Mouse (Mus musculus) naive thymus-derived CD4-positive, alpha-beta T cell, adult 2 months (primary cell): ENCODE results near the gene Cfd.

Experiments used
- DNase-seq: peaks from one replicate; pipeline ENCODE4 v3.0.0-alpha.2; 2011; ENCODE audit warnings: low read depth

The Cfd gene

DNA sequence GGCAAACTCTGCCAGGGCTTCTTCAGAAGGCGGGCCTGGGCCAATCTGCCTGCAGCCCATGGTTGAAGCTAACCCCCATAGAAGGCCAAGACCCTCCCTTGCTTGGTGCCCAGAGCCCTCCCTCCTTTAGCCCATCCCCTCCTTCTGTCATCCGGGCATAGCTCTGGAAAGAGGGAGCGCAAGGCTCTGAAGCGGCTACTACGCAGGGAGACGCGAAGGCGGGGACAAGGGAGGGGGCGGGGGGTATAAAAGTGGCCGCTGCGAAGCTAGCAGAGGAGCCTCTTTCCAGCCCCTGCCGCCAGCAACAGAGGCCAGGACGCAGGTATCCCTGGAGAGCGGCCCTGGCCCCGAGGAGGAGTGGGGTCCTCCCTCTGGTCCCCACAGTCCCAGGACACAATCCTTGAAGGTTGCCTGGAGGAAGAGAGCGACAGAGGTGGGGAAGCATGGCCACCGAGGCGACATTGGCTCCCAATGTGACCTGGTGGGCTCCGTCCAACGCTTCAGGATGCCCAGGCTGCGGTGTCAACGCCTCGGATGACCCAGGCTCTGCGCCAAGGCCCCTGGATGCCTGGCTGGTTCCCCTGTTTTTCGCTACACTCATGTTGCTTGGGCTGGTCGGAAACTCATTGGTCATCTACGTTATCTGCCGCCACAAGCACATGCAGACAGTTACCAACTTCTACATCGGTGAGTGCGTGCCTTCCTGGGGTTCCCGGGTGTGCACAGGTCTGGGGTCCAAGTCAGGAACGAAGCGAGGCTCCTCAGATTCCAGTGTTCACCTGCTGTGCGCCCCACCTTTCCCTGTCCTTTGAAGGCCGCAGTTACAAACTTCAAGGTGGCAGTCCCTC is 27.8 kb downstream of the Cfd start:
- DNase-seq, result no peak

GRCm38 (mm10) chr10:79919251-79919849 is 28.7 kb downstream of the Cfd start:
- peak; percentile 44 for DNase-seq

DNA sequence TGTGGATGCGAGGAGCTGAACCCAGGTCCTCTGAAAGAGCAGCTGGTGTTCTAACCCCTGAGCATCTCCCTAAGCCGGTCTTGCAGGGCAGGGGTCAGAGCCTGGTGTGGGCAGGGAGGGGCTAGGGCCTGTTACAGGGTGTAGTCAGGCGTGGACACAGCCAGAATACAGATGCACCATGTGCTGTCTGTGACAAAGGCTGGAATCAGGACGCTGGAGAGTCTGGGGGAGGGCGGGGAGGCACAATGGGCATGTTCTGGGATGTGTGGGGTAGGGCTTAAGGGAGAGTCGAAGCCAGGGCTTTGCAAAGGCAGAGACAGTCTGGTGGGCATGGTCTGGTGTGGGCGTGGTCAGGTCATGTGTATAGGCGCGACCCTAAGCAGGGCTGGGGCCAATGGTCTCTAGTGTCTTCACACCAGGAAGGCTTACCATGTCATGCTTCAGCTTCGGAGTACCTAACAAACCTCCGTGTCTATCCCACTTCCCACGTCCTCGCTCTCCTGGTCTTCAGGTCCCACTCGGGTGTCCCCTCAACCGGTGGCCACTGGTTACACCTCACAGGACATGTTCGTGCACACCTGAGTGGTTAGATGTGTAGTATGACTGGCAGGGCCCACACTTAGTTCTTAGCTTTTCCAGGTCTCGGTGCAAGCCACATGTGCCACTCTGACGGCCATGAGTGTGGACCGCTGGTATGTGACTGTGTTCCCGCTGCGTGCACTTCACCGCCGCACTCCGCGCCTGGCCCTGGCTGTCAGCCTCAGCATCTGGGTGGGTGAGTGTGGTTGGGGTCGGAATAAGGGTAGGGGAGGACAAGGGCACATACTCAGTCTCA is 29.6 kb downstream of the Cfd start:
- DNase-seq, result no peak

- peak; percentile 40 for DNase-seq
Observed at GRCm38 (mm10) chr10:79920958-79921535, 30.4 kb downstream of the Cfd start, which contains the start of gene R3hdm4. Gene R3hdm4, minus strand, starts transcription at chr10:79921208.

- no peak for DNase-seq
Observed at GRCm38 (mm10) chr10:79921572-79921971, 30.9 kb downstream of the Cfd start.

DNA sequence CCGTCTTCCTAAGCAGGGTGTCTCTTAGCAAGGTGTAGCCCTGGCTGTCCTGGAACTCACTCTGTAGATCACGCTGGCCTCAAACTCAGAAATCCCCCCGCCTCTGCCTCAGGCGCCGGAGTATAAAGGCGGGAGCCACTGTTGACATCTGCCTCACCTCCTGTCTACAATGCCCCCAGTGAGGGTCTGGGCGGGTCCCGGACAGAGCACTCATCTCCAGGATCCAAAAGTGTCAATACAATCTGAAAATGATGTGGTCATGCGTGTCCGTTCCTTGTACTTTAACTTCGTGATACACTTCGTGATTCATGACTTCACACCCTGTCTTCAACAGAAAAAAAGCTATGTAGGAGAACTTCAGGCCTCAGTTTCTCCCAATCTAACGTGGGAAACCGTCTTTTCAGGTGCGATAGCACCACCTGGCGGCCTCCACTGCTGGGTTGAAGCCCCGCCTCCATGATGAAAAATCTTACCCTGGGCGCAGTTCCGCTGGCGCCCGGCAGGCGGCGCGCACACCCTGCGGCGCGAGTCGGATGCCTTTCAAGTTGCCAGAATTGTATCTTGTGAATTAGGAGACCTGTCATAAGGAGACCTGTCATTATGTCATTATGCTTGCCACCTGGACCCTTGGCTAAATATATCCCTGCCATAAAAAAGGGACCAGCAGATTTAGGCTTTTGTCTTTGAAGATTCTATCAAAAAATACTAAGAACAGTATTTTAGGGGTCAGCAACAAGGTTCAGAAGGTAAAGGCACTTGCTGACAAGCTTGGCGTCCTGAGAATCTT is 34.5 kb downstream of the Cfd start:
- DNase-seq, result peak; percentile 97

DNA sequence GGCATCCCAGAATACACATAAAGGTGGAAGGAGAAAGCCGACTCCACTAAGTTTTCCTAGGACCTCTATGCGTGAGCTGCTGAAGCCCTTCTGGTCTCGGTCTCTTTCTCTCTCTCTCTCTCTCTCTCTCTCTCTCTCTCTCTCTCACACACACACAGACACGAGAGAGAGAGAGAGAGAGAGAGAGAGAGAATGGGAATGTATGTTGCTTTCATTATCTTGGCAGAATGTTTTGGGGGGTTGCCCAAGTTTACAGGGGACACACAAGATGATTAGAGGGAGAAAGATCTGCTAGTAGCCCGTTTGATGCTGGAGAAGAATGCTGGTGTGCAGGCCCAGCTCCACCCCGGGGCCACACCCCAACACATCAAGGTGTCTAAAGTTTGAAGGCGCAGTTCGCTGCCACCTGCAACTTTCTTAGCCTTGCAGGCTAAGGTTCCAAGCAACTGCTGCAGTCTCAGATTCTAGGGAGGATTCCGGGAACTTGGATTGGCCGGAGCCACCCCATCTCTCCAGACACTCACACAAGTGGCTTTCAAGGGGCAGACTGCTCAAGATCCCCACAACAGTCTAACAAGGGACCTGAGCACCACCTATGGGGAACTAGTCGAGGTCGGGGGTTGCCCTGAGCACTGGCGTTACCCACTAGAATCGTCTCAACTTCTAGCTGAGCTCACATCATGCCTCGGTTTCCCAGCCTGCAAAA is 35.3 kb downstream of the Cfd start:
- DNase-seq, result peak; percentile 71

DNA sequence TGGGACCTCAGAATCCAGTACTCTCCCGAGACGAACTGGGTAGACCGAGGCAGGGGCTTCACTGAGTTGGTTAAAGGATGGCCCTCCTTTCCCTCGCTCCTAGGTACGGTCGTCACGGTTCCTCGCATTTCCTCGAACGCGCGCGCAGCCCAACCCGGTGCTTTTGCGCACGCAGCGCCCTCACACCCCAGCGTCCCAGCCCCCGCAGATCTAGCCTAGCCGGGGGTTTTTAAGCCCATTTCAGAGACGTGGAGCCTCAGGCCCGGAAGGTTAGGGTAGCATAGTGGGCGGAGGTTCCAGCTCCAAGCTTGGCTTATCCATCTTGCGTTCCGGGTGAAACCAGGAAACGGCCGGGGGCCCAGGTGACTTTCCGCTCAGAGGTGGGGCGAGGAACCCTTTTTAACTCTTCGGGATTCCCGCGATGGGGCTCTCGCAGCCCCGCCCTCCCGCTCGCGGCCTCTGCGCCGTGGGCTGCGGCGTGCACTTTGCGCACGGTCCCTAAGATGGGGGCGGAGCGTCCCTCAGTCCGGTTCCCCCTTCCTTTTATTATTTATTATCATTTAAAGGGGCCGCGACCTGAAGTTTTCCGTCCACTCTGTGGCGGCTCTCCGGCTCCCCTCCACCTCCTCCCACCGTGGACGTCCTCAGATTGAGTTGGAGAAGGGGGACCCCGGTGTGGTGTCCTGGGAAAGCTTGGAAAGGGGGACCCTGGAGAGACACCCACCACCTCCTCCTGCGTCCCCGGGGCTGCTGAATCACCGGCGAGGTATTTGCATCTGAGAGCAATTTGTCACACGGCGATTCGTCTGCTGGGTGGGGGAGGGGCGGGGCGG is 36.1 kb downstream of the Cfd start, which contains the start of gene Arid3a:
TSS of gene Arid3a (plus strand) at position 553 of the 833 bp plus-strand sequence.
- peak; percentile 95 for DNase-seq

DNA sequence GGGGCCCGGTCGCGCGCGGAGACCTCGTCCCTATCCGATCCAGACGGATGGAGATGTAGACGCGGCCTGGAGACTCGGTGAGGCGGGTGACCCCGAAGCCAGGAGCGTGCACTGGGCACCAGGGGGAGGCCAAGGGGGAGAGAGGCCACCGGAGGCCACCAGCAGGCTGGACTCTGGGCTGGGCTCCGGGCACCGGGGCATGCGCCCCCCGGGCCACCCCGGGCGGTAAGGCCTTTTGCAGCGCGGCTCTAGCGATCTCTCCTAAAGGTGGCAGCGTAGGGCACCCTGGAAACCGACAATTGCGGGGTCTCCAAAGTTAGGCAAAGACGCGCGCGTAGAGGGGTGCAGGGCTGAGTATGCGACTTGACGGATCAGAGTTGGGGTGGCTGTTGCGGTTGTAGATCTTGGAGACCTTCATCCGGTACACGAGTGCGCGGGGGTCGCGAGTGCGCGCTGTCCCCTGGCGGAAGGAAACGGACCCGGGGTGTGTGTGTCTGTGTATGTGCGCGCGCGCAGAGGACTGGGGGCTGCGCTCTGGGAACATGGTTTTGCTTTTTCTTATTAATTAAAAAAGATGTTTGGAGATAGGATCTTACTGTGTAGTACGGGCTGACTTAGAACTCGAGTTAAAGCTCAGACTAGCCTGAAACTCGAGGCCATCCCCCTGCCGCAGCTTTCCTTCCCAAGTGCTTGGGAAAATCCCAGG is 36.8 kb downstream of the Cfd start:
- peak; percentile 76 for DNase-seq

- peak; percentile 60 for DNase-seq
Observed at GRCm38 (mm10) chr10:79928030-79928694, 37.5 kb downstream of the Cfd start.

DNA sequence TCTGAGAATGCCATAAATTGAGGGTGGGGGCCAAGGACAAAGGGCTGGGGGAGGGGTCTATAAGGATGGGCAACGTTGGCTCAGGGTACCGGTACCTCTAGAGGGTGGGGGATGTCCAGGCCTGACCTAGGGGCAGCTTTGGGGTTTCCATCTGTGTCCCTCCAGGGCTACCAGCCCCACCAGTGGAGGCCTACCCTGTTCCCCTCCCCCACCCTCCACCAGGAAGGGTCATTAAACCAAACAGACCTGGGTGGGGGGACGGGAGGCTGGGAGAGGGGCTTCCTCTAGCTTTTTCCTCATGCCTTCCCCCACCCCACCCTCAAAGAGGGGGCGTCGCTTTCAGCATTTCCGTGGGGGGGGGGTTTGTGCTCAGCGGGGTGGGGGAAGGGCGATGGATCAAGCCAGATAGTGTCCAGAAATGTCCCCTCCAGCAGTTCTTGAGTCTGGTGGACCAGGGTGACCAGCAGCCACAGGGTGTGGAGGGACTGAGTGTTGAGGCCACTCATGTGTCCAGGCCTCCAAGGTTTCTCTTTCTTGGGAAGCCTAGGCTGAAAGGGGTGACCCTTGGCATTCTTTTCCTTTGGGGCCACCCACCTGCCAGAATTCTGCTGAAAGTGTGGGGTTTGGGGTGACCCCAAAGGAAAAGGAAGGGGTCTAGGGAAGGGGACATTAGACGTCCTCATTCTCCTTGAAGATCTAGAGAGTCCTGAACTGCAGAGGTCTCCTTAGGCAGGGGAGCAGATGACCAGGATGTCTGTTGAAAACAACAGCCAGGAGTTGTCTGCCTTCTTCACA is 38.5 kb downstream of the Cfd start:
- peak; percentile 10 for DNase-seq

DNA sequence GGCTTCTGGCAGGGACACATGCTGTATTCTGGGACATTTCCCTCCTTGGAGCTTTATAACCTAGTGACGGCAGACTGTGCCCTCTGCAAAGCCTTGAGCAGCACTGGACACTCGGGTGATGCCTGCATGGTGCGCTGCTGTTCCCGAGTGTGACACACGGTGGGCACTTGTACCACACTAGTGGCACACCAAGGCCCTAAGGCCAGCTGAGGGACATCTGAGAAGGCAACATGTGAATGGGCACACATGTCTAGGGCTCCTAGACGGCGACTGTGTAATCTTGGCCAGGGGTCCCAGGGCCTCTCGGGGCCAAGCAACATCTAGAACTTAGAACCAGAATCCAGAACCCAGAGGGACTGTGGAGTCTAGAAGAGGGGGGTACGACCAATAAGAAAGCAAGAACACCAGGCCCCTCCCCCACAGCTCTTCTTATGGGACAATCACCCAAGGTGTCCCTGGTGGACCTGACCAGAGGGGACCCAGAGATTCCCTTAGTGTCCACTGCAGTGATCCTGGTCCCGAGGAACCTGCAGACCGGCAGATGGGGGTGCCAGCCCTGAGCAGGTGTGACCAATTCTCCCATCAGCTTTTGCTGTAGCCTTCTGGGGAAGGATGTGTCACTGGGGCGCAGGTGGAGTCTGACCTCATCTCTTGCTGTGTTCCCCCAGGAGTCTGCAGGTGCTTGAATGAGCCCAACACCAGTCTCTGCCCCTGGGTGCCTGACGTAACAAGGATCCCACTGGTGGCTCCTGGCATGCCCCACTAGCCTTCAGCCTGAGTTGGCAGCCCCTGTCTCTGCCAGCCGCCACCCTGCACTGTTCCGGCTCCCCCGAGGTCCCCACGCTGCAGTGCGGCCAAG is 39.5 kb downstream of the Cfd start:
- DNase-seq, result peak; percentile 10

- no peak for DNase-seq
Observed at GRCm38 (mm10) chr10:79930826-79931186, 40.2 kb downstream of the Cfd start.

DNA sequence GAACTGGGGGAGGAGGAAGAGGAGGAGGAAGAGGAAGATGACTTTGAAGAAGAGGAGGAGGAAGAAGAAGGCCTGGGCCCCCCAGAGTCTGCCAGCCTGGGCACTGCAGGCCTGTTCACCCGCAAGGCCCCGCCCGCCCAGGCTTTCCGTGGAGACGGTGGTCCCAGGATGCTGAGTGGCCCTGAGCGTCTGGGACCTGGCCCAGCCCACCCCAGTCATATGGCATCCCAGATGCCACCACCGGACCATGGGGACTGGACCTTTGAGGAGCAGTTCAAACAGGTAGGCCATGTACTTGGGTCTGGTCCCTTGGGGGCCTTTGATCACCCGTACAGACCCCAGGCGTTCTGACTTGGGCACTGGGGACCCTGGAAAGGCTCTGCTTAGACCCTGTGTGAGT is 41.1 kb downstream of the Cfd start:
- DNase-seq, result no peak

DNA sequence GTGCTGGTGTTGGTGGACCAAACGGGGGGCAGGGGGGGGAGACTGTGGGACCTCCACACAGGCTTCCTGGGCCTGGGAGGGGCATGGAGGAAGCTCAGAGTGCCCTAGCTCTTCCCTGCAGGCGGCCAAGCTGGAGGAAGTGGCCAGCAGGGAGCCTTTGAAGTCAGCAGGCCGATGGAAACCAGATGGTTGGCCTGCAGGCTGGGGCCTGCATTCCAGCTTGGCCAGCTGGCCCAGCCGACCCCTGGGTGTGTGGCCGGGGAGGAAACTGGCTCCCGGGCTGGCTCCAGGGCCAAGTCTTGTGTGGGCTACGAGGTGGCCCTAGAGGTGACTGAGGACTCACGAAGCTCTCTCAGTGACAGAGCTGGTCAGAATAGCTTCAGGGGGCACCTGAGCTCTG is 42.1 kb downstream of the Cfd start:
- no peak for DNase-seq

GRCm38 (mm10) chr10:79933145-79933679 is 42.6 kb downstream of the Cfd start:
- no peak for DNase-seq

DNA sequence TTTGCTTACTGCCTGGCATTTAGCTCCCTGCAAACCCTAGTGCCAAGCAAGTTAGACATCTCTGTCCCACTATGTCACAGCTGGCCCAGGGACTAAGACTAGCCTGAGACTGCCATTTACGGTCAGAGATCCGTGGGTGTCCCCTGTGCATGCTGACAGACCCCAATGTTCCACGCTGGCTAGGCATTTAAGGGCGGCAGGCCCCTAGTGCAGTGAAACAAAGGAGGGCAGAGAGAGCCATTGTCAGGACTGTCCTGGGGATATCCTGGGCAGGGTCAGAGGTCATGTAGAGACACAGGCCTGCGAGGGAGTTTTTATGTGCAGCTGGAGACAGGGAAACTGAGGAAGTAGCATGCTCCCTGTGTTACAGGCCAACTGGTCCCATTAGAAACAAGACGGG is 43.2 kb downstream of the Cfd start:
- no peak for DNase-seq
